Mouse (Mus musculus): ENCODE data around the gene Pappa2.

The Pappa2 gene

DNA sequence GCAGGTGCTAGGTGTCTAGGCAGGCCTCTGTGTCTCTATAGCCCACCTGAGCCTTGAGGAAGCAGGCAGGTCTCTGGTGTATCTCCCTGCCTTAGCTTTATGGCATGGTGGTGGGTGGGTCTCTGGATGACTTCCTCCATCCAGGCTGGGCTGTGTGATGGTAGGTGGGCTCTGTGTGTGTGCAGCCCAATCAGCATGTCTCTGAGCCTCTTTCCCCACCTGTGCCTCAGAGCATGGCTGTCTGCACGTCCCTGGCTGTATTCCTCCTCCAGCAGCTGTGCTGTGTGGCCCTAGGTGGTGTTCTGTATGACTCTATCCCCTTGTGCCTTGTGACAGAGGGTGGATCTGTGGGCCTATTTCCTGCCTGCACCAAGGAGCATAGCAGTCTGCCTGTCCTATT lies at the start of gene Pappa2:
TSS of gene Pappa2 (minus strand) at position 101 of the 400 bp plus-strand sequence.
- DNase-seq (ENCODE audit: low read depth, low spot score): no peak

DNA sequence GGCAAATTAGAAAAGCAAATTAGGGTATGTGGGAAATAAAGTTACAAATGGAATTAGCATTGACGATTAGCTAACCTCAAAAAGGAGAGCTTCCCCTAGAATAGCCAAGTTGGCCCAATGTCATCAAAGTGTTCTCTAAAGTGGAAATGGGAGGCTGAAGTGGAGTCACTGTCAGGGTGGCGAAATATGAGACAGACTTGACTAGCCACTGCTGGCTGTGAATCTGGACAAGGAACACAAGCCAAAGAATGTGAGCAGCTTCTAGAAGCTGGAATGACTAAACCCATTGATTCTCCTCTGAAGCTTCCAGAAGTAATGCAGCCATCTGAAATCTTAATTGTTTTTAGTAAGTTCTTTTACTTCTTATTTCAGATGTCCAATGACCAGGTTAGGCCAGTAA lies 48.8 kb upstream of the Pappa2 start:
- no peak for DNase-seq (ENCODE audit: low read depth, low spot score)

DNA sequence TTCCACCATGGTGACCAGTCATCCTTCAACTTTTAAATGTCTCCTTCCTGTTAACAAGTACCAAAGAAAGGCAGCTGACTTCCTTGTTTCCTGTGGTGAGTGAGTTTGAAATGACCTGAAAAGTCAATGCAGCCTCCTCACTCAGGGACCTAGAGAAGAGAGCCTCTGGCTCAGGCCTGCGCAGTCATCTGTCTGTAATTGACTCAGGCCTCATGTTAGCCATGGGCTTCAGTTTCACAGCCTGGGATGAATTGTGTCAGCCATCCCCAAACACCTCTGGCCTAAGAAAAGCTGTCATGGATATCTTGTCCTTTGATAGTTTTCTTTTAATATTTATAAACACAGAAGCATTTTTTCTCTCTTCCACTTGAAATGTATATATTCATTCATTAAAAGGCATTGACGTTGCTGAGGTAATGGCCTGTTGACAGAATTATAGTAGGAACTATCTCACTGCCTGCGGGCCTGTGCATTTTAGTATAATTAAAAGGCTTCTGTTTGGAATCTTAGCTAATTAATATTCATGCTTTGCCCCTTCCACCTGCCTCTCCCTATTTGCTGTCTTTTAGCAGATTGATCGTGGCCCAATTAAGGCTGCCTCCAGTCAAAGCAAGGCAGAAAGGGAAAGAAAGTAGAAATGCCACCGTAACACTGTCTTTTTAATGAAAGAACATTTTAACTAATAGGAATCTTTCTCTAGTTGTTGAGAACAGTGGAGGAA lies 34.8 kb upstream of the Pappa2 start:
- DNase-seq (ENCODE audit: low read depth, low spot score): peak; percentile 4

DNA sequence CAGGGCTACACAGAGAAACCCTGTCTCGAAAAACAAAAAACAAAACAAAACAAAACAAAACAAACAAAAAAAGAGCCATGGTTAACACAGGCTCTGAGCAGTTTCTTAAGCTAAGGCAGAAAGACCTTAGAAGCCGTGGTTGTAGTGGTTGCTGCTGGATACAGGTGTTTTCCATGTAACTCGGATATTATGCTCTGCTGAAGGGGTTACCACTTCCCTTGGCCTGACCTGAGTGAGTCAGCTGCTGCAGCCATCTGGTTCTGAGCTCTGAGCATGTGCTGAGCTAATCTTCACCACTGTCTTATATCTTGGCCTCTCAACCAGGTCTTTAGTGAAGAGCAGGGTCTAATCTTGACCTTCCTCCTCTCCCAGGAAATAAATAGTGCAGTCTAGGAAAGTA lies 6.8 kb upstream of the Pappa2 start:
- DNase-seq (ENCODE audit: low read depth, low spot score): no peak

DNA sequence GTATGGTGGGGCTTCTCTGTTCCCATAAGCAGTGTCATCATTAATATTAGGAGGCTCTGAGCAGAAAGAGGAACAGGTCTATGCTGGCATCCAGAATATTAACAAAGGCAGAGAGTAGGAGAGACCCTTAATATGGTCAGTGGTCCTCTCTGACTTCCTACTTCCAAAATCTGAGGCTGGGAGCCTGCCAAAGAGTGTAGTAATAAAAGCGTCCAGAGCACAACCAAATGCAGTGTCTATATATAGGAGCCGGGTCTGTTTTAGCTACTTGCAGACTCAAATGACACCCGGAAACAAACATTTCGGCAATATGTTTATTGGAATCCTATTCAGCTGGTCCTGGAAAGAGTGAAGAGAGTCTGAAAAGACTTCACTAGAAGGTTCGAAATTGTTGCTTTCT lies 17.9 kb downstream of the Pappa2 start:
- DNase-seq (ENCODE audit: low read depth, low spot score): no peak

DNA sequence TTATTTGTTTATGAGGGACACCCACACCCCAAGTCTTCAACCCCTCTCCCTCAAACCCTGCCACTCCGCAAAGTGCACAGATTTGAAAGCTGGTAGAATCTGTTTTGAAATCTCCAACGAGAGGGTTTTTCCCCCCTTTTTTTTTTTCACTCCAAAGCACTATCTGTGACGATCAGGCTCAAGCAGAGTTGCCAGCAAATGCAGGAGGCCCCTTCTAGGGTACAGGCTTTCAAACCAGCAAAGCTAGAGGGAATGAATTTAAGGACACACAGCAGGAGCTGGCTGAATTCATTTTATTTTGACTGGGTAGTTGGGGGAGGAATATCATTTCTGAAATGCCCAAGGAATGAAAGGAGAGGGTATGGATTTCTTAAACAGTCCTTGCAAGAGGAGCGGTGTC lies 19.3 kb downstream of the Pappa2 start:
- no peak for DNase-seq (ENCODE audit: low read depth, low spot score)

DNA sequence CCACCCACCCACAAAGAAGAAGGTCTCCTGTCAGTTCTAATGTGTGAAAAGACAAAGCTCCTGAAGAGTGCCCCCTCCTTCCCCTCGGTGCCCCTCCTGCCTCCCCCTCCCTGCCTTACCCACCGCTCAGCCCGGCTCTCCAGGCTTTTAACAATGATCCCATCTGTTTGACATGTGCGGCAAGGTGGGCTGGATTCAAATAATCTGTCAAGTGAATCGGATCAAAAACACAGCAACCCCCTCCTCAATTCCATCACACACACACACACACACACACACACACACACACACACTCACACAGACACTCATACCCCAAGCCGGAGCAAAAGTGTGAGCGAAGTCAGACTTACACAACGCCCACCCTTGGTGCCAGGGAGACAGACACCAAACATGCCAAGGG lies 19.7 kb downstream of the Pappa2 start:
- DNase-seq (ENCODE audit: low read depth, low spot score): no peak

DNA sequence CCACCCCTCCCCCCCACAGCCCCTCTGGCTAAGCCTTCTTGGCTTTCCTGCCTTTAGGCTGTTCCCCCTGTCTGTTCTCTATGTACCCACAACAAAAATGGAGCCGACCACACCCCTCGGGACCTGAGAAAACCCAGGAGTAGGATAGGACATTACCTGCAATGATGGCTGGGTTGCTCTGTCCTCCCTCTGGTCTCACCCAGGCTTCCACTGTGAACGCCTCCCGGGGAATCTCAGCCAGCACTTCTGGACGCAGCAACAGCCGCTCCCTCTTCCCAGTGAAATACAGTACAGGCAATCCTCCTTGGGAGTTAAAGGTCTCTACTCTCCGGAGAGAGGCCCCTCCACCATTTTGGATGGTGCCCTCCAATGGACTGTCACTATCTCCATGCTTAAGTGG lies 23.9 kb downstream of the Pappa2 start:
- DNase-seq (ENCODE audit: low read depth, low spot score): no peak

DNA sequence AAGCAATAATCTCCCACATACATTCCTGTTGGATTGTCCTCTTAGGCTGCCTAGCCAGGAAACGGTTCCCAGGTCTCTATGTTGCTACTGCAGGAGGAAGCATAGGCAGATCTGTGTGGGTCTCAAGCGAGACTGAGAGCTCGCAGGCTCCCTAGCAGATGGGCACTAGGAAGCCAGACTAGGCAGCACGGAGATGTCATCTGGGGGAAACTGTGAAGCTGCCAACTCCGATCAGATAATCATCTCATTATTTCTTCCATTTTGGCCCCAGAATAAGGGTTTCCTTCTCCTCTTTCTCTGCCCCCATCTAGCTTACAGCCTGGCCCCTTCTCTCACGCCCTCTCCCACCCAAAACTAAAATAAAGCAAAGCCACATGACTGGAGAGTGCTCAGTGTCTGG lies 25.5 kb downstream of the Pappa2 start:
- no peak for DNase-seq (ENCODE audit: low read depth, low spot score)

DNA sequence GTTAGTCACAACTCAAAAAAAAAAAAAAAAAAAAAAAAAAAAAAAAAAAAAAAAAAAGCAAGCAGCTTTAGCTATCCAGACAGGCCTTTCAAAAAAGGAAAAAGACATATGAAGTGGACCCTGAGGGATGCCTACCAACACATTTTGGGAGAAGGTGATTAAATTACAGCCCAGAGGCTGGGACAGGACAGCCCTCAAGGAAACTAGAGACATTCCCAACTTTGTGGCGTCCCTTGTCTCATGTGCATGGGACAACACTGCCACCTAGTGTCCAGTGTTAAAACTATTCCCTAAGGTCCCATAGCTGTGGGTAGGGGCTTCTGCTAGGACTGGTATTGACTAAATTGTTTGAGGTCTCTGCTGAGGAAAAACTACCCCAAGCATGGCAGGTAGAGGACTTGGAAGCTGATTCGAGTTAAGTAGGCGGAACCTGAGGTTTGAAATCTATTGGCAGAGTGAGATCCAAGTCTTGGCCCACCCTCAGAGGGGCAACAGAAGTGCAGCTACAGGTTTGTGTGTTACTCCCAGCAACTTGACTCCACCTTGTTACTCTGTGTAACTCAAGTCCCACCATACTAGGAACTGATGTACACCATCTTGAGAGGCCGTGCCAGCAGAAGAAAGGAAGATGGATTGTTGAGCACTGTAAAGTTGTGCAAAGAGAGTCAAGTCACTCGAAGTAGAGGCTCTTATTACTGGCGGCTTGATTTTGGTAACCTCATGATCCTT lies 26.6 kb downstream of the Pappa2 start:
- peak; percentile 91 for DNase-seq (ENCODE audit: low read depth, low spot score)

DNA sequence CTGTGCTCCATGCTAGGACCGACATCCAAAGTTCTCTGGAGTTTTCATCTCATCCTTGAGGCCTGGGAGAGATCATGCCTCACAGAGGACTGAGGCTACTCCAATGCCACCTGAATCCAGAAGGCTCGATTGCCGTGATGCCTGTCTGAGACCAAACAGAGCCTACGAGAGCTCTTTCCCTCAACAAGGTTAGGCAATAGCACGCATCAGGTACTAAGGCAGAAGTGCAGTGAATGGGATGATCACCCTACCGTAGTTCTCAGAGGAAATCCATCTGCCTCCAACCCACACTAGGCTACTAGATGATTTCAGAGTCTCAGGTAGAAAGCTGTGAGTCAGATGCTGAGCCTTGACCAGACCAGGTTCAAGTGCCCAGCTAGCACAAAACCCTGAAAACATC lies 31.2 kb downstream of the Pappa2 start:
- DNase-seq (ENCODE audit: low read depth, low spot score): no peak

DNA sequence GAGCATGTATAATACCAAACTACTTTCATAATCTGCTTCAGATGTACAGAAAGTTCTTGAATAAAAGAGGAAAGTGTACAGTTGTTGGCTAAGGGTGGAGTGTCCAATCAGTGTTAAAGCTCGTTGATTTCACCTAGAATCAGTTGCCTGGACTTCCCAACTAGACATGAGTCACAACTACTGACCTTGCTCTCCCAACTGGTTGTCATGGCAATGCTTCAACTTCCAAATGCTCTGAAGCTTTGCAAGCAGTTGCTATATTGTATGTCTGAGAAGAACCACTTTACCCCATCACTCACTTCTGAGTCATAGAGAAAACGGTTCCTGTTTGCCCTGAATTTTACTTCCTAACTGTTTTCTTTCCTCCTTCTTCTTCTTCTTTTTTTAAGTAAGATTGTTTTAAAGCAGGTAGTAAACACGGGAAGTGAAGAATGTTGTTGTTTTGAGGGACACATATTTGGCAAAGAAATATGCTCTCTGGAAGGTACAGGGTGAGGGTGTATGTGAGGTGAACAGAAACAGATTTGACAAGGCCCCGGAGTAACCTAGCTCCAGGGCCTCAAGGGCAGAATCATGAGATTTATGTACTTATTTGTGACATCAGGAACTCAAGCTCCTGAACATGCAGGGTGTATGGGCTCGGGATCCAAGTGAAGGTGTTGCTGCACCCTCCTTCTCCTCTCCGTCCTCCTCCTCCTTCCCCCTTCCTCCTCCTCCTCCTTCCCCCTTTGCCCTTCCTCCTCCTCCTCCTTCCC lies 32.1 kb downstream of the Pappa2 start:
- DNase-seq (ENCODE audit: low read depth, low spot score): no peak

DNA sequence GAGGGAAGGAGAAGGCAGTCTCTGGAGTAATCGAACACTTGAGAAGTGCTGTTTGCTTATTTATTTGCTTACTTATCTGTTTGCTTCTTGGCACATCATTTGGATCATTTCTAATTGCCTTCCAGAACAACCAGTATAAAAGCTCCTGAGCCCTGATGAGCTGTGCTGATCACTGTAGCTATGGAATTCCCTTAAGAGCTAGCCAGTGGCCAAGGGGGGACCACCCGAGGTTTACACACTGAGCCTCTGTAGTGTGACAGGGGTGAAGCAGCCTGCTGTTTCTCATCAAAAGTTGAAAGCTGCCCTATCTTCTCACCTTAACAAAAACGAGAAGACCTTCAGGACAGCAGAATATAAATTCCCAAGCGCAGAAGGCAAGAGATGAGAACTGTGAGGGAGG lies 35.4 kb downstream of the Pappa2 start:
- no peak for DNase-seq (ENCODE audit: low read depth, low spot score)

DNA sequence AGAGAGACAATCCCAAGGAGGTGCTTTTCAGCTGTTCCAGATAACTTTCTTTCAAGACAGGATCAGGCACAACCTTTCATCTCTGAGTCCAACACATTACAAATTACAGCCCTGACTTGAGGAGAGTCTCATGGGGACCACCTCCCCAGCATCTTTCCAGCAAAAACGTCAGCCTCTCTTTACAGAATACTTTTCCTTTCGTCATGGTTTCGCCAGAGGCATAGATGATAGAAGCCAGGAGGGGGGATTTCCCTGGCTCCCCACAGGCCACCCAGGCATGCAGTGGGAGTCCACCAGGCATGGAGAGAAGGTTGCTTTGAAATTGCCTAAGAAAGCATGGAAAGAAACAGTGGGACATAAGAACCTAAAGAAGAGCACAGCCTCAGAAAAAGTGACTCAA lies 37.4 kb downstream of the Pappa2 start:
- DNase-seq (ENCODE audit: low read depth, low spot score): no peak

DNA sequence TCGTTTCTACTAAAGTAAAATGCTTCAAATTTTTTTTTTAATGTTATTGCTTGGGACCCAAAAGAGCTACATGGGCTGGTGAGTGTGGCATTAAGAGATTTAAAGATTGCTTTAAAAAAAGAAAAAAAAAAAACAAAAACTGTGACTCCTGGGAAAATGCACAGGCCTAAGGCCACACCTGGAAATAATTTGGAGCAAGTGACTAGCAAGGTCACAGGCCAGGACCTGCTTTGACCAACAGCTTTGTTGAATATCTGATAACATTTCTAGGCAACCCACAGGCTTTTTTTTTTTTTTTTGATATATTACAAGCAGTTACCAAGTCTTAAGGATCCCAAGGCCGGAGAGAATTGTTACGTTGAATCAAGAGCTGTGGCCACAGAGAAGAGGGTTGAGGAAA lies 39.3 kb downstream of the Pappa2 start:
- no peak for DNase-seq (ENCODE audit: low read depth, low spot score)

DNA sequence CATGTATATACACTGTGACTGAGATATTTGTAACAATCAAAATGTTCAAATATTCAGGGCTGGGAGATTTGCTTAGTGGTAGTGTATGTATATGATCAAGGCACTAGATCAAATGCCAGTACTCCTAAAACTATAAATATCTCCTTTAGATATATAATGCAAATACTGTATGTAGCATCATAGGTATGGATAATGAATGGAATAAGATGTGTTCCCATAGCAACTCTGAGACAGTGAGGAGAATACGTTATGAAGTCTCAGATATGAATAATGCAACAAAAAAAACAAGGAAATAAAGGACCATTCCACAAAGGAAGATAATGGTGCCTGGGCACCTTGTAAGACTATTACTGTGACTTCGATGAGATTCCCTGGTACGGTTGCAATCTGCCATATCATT lies 45.8 kb downstream of the Pappa2 start:
- no peak for DNase-seq (ENCODE audit: low read depth, low spot score)

DNA sequence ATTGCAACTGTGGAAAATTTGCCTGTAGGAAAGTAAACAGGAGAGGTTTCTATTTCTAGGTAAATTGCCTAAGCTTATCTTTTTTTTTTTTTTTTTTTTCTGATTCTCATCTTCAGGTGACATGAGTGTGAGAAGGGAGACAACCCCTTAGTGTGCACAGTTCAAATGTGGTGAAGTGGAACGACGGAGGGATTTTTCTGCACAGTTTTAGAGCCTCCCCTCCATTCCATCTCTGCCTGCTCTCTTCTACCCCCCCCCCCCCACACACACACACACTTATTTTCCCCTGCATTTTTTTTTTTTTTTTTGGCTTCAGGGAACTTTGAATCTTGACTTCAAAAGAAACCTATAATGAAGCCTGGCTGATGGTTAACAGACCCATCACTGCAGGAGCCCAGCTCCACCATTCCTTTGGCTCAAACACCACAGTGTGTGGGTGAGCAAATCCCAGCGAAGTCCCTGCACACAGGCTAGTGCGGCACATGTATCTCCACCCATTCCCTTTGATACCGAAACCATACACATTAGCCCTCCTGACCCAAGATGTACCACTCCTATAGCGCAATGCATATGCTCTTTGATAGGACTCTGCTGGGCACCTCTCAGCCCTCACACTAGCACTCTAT lies 49.0 kb downstream of the Pappa2 start:
- no peak for DNase-seq (ENCODE audit: low read depth, low spot score)

DNA sequence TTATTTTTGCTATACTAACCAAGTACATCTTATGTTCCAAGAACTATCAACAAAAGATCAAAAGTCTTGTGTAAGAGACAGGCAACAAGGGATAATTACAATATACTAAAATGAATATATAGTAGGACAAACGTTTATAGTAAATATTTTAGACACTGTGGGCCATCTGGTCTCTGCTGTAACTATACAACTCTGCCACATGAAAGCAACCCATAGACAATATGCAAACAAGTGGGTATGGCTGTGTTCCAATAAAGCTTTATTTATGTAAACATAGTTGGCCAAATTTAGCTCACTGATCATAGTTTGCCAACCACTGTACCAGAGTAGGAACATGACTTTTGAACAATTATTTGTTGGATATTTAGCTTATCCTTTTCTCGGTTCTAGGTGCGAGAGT lies 50.9 kb downstream of the Pappa2 start:
- DNase-seq (ENCODE audit: low read depth, low spot score): no peak

DNA sequence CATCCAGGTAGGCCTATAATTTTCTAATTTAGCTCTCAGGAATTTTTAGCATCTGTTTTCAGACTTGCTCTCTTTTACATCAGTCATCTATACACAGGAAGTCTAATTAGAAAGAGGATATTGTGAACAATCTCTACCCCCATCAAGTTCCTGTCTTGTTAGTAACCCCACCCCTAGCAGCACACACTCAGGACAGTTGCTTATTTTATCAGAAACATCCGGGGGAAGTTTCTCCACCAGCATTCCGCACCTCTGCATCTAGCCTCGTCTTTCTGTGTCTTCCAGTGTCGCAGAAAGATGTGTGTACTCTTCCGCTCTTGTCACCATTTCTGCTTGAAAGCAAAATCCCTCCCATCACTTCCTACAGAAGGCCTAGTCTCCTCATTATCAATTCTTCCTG lies 59.8 kb downstream of the Pappa2 start:
- no peak for DNase-seq (ENCODE audit: low read depth, low spot score)

DNA sequence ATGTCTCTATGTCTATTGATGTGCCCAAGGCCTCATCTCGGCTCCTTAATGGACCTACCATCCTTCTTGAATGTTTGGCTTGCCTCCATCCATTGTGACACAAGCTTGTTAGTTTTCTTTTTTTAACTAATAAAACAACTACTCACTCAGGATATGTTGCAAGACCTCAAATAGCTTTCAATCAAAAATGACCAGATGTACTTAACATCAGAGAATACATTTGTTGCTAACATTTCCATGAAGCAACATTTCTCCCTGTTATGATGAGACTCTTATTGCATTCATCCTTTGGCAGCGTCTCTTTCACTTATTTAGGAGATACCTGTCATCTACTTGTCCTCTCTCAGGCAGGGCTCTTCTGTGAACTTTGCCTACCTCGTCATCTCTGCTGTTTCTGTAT lies 61.4 kb downstream of the Pappa2 start:
- no peak for DNase-seq (ENCODE audit: low read depth, low spot score)

DNA sequence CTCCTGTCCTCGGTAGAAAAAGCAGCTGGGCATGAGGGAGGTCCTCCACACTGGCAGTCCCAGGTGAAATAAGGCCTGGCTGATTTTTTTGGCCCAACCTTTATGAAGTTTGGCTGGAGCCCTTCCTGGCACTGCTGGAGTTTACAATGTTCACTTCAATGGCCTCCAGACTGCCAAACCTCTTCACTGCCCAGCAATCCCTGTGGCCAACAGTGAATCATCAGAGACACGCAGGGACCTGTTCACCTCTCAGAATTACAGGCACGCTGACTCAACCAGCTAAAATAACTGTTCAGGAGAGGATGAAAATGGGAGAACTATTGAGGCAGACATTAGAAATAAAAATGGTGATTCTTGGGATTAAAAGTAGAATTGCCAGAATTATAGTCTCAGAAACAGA lies 63.2 kb downstream of the Pappa2 start:
- no peak for DNase-seq (ENCODE audit: low read depth, low spot score)

DNA sequence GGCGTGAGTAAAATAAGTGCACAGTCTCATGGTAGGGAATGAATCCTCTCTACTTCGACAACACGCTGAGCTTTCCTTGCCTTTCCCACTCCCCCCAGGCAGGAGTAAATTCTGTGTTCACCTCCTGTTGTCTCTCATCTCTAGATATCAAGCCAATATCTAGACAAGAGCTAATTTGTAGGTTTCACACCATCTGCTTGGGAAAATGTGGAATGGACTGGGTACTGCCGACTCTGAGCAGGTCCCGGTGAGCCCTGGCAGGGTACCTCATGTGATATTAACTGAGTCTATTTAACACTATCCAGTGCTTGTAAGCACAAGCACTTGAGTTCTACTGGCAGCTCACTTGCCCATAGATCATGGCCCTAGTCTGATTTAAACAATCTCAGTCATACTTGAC lies 64.7 kb downstream of the Pappa2 start:
- no peak for DNase-seq (ENCODE audit: low read depth, low spot score)

Measured in forelimb bud, embryonic 11.5 days (tissue).